In genomic region chr3:31464260-31464659, GRCm38 (mm10) we compare ENCODE assay signal across 19 mouse cellular contexts.
"Had no signal": no experiment of that assay in that cellular context is flagged by ENCODE, and none has a peak within 500 bp of the region (broad histone marks: within the 10 kb centered on the region; RNA-seq: fewer than 3 reads in every experiment).

No protein-coding gene starts in this region.

- H3K9me3 ChIP-seq: midbrain, embryonic 10.5 days; midbrain, embryonic 12.5 days; neural tube, embryonic 13.5 days; neural tube, embryonic 15.5 days had no signal

- ATAC-seq: midbrain, embryonic 16.5 days had no signal

- DNase-seq: lung, adult 18-20 months; lung, embryonic 14.5 days; lung, postnatal 10 days; lung, postnatal 4 days; midbrain, embryonic 14.5 days; retina, postnatal 1 day; right cerebral cortex, adult 18-20 months; right cerebral cortex, postnatal 25 days; right cerebral cortex, postnatal 4 days; spleen, adult 18-20 months; thymus, adult 18-20 months; thymus, postnatal 14 days; thymus, postnatal 36 days had no signal

- H3K4me2 ChIP-seq: lung, embryonic 14.5 days; midbrain, embryonic 12.5 days; neural tube, embryonic 13.5 days; neural tube, embryonic 15.5 days had no signal

- H3K27ac ChIP-seq: midbrain, embryonic 10.5 days; midbrain, embryonic 12.5 days; neural tube, embryonic 13.5 days; neural tube, embryonic 15.5 days had no signal

- H3K9ac ChIP-seq: lung, embryonic 14.5 days; midbrain, embryonic 12.5 days; neural tube, embryonic 13.5 days; neural tube, embryonic 15.5 days had no signal

- H3K4me1 ChIP-seq: midbrain, embryonic 10.5 days; midbrain, embryonic 12.5 days; neural tube, embryonic 13.5 days; neural tube, embryonic 15.5 days had no signal

- H3K27me3 ChIP-seq: midbrain, embryonic 12.5 days; neural tube, embryonic 13.5 days; neural tube, embryonic 15.5 days had no signal

- H3K36me3 ChIP-seq: midbrain, embryonic 10.5 days; midbrain, embryonic 12.5 days; neural tube, embryonic 13.5 days; neural tube, embryonic 15.5 days had no signal

- H3K4me3 ChIP-seq: midbrain, embryonic 10.5 days; midbrain, embryonic 12.5 days; myocyte; neural tube, embryonic 13.5 days; neural tube, embryonic 15.5 days had no signal
